Mouse (Mus musculus) c-Kit-negative CD71-positive TER-119-positive erythroid progenitor cells, embryonic 14.5 days (primary cell): ENCODE measurements around the gene Mettl5.
"Not testable (repeated sequence)": the region's sequence is repeated elsewhere in the genome, so short reads cannot be mapped to it uniquely, and the experiment has no call there.

Experiments used
- DNase-seq: peaks from one replicate; pipeline ENCODE4 v3.0.0-alpha.2; 2013; ENCODE audit warnings: low read depth, low spot score

The Mettl5 gene

GRCm38 (mm10) chr2:69885451-69886305 lies at the start of gene Mettl5:
Gene Mettl5, minus strand, starts transcription at chr2:69885615.
- peak; percentile 77 for DNase-seq

GRCm38 (mm10) chr2:69924943-69925342 lies 39.5 kb upstream of the Mettl5 start:
- peak; percentile 11 for DNase-seq

- DNase-seq = no peak
Observed at GRCm38 (mm10) chr2:69917301-69917700, 31.9 kb upstream of the Mettl5 start.

- no peak for DNase-seq
Observed at GRCm38 (mm10) chr2:69912801-69913200, 27.4 kb upstream of the Mettl5 start.

GRCm38 (mm10) chr2:69907394-69907793 lies 22.0 kb upstream of the Mettl5 start:
- DNase-seq = not testable (repeated sequence)

- DNase-seq = no peak
Observed at GRCm38 (mm10) chr2:69903541-69903940, 18.1 kb upstream of the Mettl5 start.

- DNase-seq = peak; percentile 53
Observed at GRCm38 (mm10) chr2:69897618-69898575, 12.5 kb upstream of the Mettl5 start.

- peak; percentile 87 for DNase-seq
Observed at GRCm38 (mm10) chr2:69897039-69897617, 11.7 kb upstream of the Mettl5 start, which contains the start of gene Ubr3. Gene Ubr3, plus strand, starts transcription at chr2:69897246.

GRCm38 (mm10) chr2:69896224-69896581 lies 10.8 kb upstream of the Mettl5 start:
- DNase-seq = no peak

- DNase-seq = peak; percentile 12
Observed at GRCm38 (mm10) chr2:69895502-69896223, 10.2 kb upstream of the Mettl5 start.

GRCm38 (mm10) chr2:69893891-69894290 lies 8.5 kb upstream of the Mettl5 start:
- DNase-seq = no peak

- no peak for DNase-seq
Observed at GRCm38 (mm10) chr2:69893145-69893544, 7.7 kb upstream of the Mettl5 start.

- no peak for DNase-seq
Observed at GRCm38 (mm10) chr2:69890843-69891242, 5.4 kb upstream of the Mettl5 start.

GRCm38 (mm10) chr2:69888957-69889356 lies 3.5 kb upstream of the Mettl5 start:
- no peak for DNase-seq

- peak; percentile 27 for DNase-seq
Observed at GRCm38 (mm10) chr2:69885050-69885449, 365 bp downstream of the Mettl5 start.

GRCm38 (mm10) chr2:69884581-69884980 lies 834 bp downstream of the Mettl5 start:
- peak; percentile 16 for DNase-seq

GRCm38 (mm10) chr2:69883990-69884391 lies 1.4 kb downstream of the Mettl5 start:
- peak; percentile 8 for DNase-seq

- DNase-seq = peak; percentile 13
Observed at GRCm38 (mm10) chr2:69862117-69862657, 23.2 kb downstream of the Mettl5 start.

- peak; percentile 89 for DNase-seq
Observed at GRCm38 (mm10) chr2:69861485-69862091, 23.8 kb downstream of the Mettl5 start, which contains the start of gene Ssb. Gene Ssb, plus strand, starts transcription at chr2:69861562.

GRCm38 (mm10) chr2:69860972-69861452 lies 24.4 kb downstream of the Mettl5 start:
- no peak for DNase-seq
